Mouse (Mus musculus) E14TG2a.4 (cell line): ENCODE measurements around the gene Abcb4.
"Not testable (repeated sequence)": the region's sequence is repeated elsewhere in the genome, so short reads cannot be mapped to it uniquely, and the experiment has no call there.

Source experiments
- H3K27me3 ChIP-seq: 2 replicates; pipeline ENCODE4 v1.6.1; 2014; ENCODE audit warnings: low read length, control low read depth; ENCODE audit not compliant: insufficient read depth
- H3K36me3 ChIP-seq: 2 replicates; pipeline ENCODE4 v1.6.1; 2014; ENCODE audit warnings: low read length, control low read depth; ENCODE audit not compliant: insufficient read depth
- H3K4me1 ChIP-seq: replicated peaks from 2 replicates; pipeline ENCODE4 v1.6.1; 2014; ENCODE audit warnings: low read depth, low read length, control low read depth
- H3K4me3 ChIP-seq: replicated peaks from 2 replicates; pipeline ENCODE4 v1.5.1; 2014; ENCODE audit warnings: mild to moderate bottlenecking, low read length
- H3K9me3 ChIP-seq: 2 replicates; pipeline ENCODE4 v1.6.1; 2014; ENCODE audit warnings: low read length, control low read depth
- CTCF ChIP-seq: conservative IDR thresholded peaks from 2 replicates; pipeline ENCODE4 v1.5.1; 2014; ENCODE audit warnings: low read length
- NANOG ChIP-seq: IDR thresholded peaks from 2 replicates; pipeline ENCODE4 v1.6.1; 2014; ENCODE audit warnings: borderline replicate concordance, low read length, mixed read lengths
- POU5F1 ChIP-seq: IDR thresholded peaks from 2 replicates; pipeline ENCODE4 v1.6.1; 2014; ENCODE audit warnings: low read length, borderline replicate concordance

Gene Abcb4

GRCm38 (mm10) chr5:8898246-8898645, 4.7 kb downstream of the Abcb4 start:
- H3K4me3 ChIP-seq, result no peak overlapping the region
- H3K9me3 ChIP-seq, result no peaks in the 10 kb centered on the region
- peaks cover 7% of the 10 kb centered on the region for H3K4me1 ChIP-seq
- H3K27me3 ChIP-seq, result peaks cover 23% of the 10 kb centered on the region
- H3K36me3 ChIP-seq, result no peaks in the 10 kb centered on the region
- no peak for TF ChIP-seq POU5F1
- no peak for TF ChIP-seq CTCF
- no peak for TF ChIP-seq NANOG

- Histone ChIP-seq H3K4me3 (no peak overlapping the region), H3K27me3 (no peaks in the 10 kb centered on the region), H3K9me3 (no peaks in the 10 kb centered on the region), H3K36me3 (no peaks in the 10 kb centered on the region), H3K4me1 (peaks cover 6% of the 10 kb centered on the region; the same call in 1 of the 2 replicates)
- no peak for TF ChIP-seq CTCF
- no peak for TF ChIP-seq NANOG
- no peak for TF ChIP-seq POU5F1
Measured at GRCm38 (mm10) chr5:8901001-8901400, 7.5 kb downstream of the Abcb4 start.

GRCm38 (mm10) chr5:8902141-8902817, 8.8 kb downstream of the Abcb4 start:
- no peaks in the 10 kb centered on the region for H3K27me3 ChIP-seq
- H3K4me1 ChIP-seq, result peaks cover 6% of the 10 kb centered on the region; the same call in 1 of the 2 replicates
- no peaks in the 10 kb centered on the region for H3K9me3 ChIP-seq
- H3K36me3 ChIP-seq, result no peaks in the 10 kb centered on the region
- TF ChIP-seq POU5F1, result no peak
- TF ChIP-seq CTCF, result no peak
- no peak for TF ChIP-seq NANOG
- no peak overlapping the region for H3K4me3 ChIP-seq

GRCm38 (mm10) chr5:8904539-8904938, 11.0 kb downstream of the Abcb4 start:
- H3K9me3 ChIP-seq, result no peaks in the 10 kb centered on the region
- TF ChIP-seq NANOG (no peak), POU5F1 (no peak), CTCF (no peak)
- H3K4me1 ChIP-seq, result no peaks in the 10 kb centered on the region
- no peak overlapping the region for H3K4me3 ChIP-seq
- H3K36me3 ChIP-seq, result no peaks in the 10 kb centered on the region
- H3K27me3 ChIP-seq, result no peaks in the 10 kb centered on the region

- no peaks in the 10 kb centered on the region for H3K36me3 ChIP-seq
- H3K9me3 ChIP-seq, result no peaks in the 10 kb centered on the region
- peaks cover 8% of the 10 kb centered on the region; the same call in 1 of the 2 replicates for H3K27me3 ChIP-seq
- TF ChIP-seq NANOG (no peak), POU5F1 (no peak), CTCF (no peak)
- H3K4me1 ChIP-seq, result no peaks in the 10 kb centered on the region
- no peak overlapping the region for H3K4me3 ChIP-seq
Measured at GRCm38 (mm10) chr5:8911567-8912198, 18.2 kb downstream of the Abcb4 start.

- peaks cover 8% of the 10 kb centered on the region; the same call in 1 of the 2 replicates for H3K27me3 ChIP-seq
- H3K4me1 ChIP-seq, result no peaks in the 10 kb centered on the region
- H3K9me3 ChIP-seq, result no peaks in the 10 kb centered on the region
- no peaks in the 10 kb centered on the region for H3K36me3 ChIP-seq
- no peak overlapping the region for H3K4me3 ChIP-seq
- no peak for TF ChIP-seq CTCF
- TF ChIP-seq NANOG, result no peak
Measured at GRCm38 (mm10) chr5:8916400-8916799, 22.9 kb downstream of the Abcb4 start.

- Histone ChIP-seq H3K4me3 (no peak overlapping the region), H3K9me3 (no peaks in the 10 kb centered on the region), H3K36me3 (no peaks in the 10 kb centered on the region), H3K27me3 (peaks cover 8% of the 10 kb centered on the region; the same call in 1 of the 2 replicates), H3K4me1 (no peaks in the 10 kb centered on the region)
- TF ChIP-seq CTCF, result no peak
- no peak for TF ChIP-seq POU5F1
Measured at GRCm38 (mm10) chr5:8917069-8917468, 23.6 kb downstream of the Abcb4 start.

- H3K27me3 ChIP-seq, result no peaks in the 10 kb centered on the region
- H3K4me3 ChIP-seq, result no peak overlapping the region
- peaks cover 18% of the 10 kb centered on the region for H3K9me3 ChIP-seq
- H3K4me1 ChIP-seq, result no peaks in the 10 kb centered on the region
- TF ChIP-seq CTCF (no peak), NANOG (no peak), POU5F1 (no peak)
- no peaks in the 10 kb centered on the region for H3K36me3 ChIP-seq
Measured at GRCm38 (mm10) chr5:8928440-8928839, 34.9 kb downstream of the Abcb4 start.

- H3K27me3 ChIP-seq, result no peaks in the 10 kb centered on the region
- H3K4me3 ChIP-seq, result no peak overlapping the region
- H3K4me1 ChIP-seq, result no peaks in the 10 kb centered on the region
- H3K9me3 ChIP-seq, result no peaks in the 10 kb centered on the region
- no peaks in the 10 kb centered on the region for H3K36me3 ChIP-seq
- TF ChIP-seq CTCF (no peak), POU5F1 (no peak), NANOG (no peak)
Measured at GRCm38 (mm10) chr5:8937965-8938364, 44.4 kb downstream of the Abcb4 start.

GRCm38 (mm10) chr5:8941266-8941665, 47.7 kb downstream of the Abcb4 start:
- not testable (repeated sequence) for H3K9me3 ChIP-seq, H3K4me3 ChIP-seq, H3K27me3 ChIP-seq, H3K36me3 ChIP-seq, H3K4me1 ChIP-seq
